Mouse (Mus musculus) embryonic facial prominence, embryonic 10.5 days (tissue): Measurements from ENCODE around the gene 1700093K21Rik. TPM values are rescaled to one million over a fixed set of nuclear protein-coding genes. Genes with fewer than 3 reads are reported as not detected.

Source experiments
- DNase-seq: peaks from one replicate; pipeline ENCODE4 v3.0.0-alpha.2; 2017; ENCODE audit warnings: low spot score
- H3K27ac ChIP-seq: fragments of 300-500 bp; sonication (generic); replicated peaks from 2 replicates; pipeline ENCODE4 v1.5.1; 2016; ENCODE audit warnings: mild to moderate bottlenecking
- H3K27me3 ChIP-seq: fragments of 300-500 bp; sonication (generic); replicated peaks from 2 replicates; pipeline ENCODE4 v1.6.1; 2016; ENCODE audit warnings: low read depth, mild to moderate bottlenecking; ENCODE audit not compliant: poor library complexity, severe bottlenecking
- H3K36me3 ChIP-seq: fragments of 300-500 bp; sonication (generic); replicated peaks from 2 replicates; pipeline ENCODE4 v1.6.1; 2016; ENCODE audit warnings: mild to moderate bottlenecking, moderate library complexity
- H3K4me1 ChIP-seq: fragments of 300-500 bp; sonication (generic); 2 replicates; pipeline ENCODE4 v1.6.1; 2016
- H3K4me3 ChIP-seq: fragments of 300-500 bp; sonication (generic); 2 replicates; pipeline ENCODE4 v1.5.1; 2016; ENCODE audit warnings: mild to moderate bottlenecking, moderate library complexity
- H3K9me3 ChIP-seq: fragments of 300-500 bp; sonication (generic); 2 replicates; pipeline ENCODE4 v1.6.1; 2016; ENCODE audit warnings: mild to moderate bottlenecking
- WGBS: fragments of 180-500 bp; shearing (Covaris S2); methylation state at CpG from one replicate; pipeline ENCODE4 v1.1.7; 2016; 5-methylcytosine and 5-hydroxymethylcytosine counted together
- microRNA-seq: library from miRNA; unstranded; fragments of <30 nt; microRNA quantifications from one replicate; pipeline ENCODE4, GENCODE M21; 2017
- polyA plus RNA-seq: library from polyadenylated mRNA; unstranded; fragments of >200 nt; fragmentation: Nextera tagmentation; extraction: Ambion mirVana; gene quantifications from 2 replicates; pipeline ENCODE4 v1.2.1, GENCODE M21; 2016

The 1700093K21Rik gene
- polyA plus RNA-seq, 1 experiment from 2014 or later: 0.19 TPM

- peak overlapping the region; percentile 87 for H3K4me3 ChIP-seq
- 60% methylated on average over 6 of the region's 6 CpGs for WGBS
- H3K27ac ChIP-seq: peak overlapping the region; percentile 99
- no peak for DNase-seq
- H3K36me3 ChIP-seq: peaks cover 48% of the 10 kb centered on the region
- no peaks in the 10 kb centered on the region for H3K9me3 ChIP-seq
- no peaks in the 10 kb centered on the region for H3K27me3 ChIP-seq
- H3K4me1 ChIP-seq: peaks cover 35% of the 10 kb centered on the region
Observed at GRCm38 (mm10) chr11:23496661-23497060, 24.3 kb downstream of the 1700093K21Rik start.

GRCm38 (mm10) chr11:23495231-23495630 is 25.7 kb downstream of the 1700093K21Rik start:
- no peak for DNase-seq
- H3K36me3 ChIP-seq: peaks cover 63% of the 10 kb centered on the region
- H3K9me3 ChIP-seq: no peaks in the 10 kb centered on the region
- no peaks in the 10 kb centered on the region for H3K27me3 ChIP-seq
- 0 out of 2 replicates have a peak overlapping the region, but pooled peaks have one; percentile 19 for H3K4me3 ChIP-seq
- H3K27ac ChIP-seq: no peak overlapping the region
- 93% methylated on average over 6 of the region's 6 CpGs for WGBS
- H3K4me1 ChIP-seq: peaks cover 35% of the 10 kb centered on the region

GRCm38 (mm10) chr11:23492048-23492790 is 28.7 kb downstream of the 1700093K21Rik start:
- no peak overlapping the region for H3K27ac ChIP-seq
- peaks cover 18% of the 10 kb centered on the region for H3K4me1 ChIP-seq
- H3K27me3 ChIP-seq: no peaks in the 10 kb centered on the region
- WGBS: 90% methylated on average over 4 of the region's 4 CpGs
- H3K36me3 ChIP-seq: peaks cover 93% of the 10 kb centered on the region
- no peak for DNase-seq
- no peaks in the 10 kb centered on the region for H3K9me3 ChIP-seq
- no peak overlapping the region for H3K4me3 ChIP-seq

- no peaks in the 10 kb centered on the region for H3K4me1 ChIP-seq
- no peak overlapping the region for H3K27ac ChIP-seq
- H3K36me3 ChIP-seq: peaks cover 95% of the 10 kb centered on the region
- no peak for DNase-seq
- H3K9me3 ChIP-seq: no peaks in the 10 kb centered on the region
- WGBS: 93% methylated on average over 1 of the region's 1 CpGs
- no peak overlapping the region for H3K4me3 ChIP-seq
- no peaks in the 10 kb centered on the region for H3K27me3 ChIP-seq
Observed at GRCm38 (mm10) chr11:23489955-23490354, 31.0 kb downstream of the 1700093K21Rik start.

Small RNA genes lying within 50 kb of the gene (microRNA-seq; reads per million reads assigned to microRNA genes)
- gene Gm47279: not detected

Other genes with a start within 250 kb of the 1700093K21Rik start
- 25.2 and 26.6 TPM in 2 replicates for gene Usp34, start 214.3 kb downstream of the 1700093K21Rik start, polyA plus RNA-seq
- 138 and 147 TPM in 2 replicates for gene Ahsa2, start 23.1 kb downstream of the 1700093K21Rik start, polyA plus RNA-seq
- gene 0610010F05Rik, start 112.5 kb upstream of the 1700093K21Rik start, polyA plus RNA-seq: 34.9 and 35.7 TPM in 2 replicates
- gene Pus10, start 144.5 kb upstream of the 1700093K21Rik start, polyA plus RNA-seq: 29.9 and 30.2 TPM in 2 replicates
- gene Pex13, start 144.8 kb upstream of the 1700093K21Rik start, polyA plus RNA-seq: 32.7 and 35.8 TPM in 2 replicates
- gene Rel, start 249.8 kb upstream of the 1700093K21Rik start, polyA plus RNA-seq: 0.79 and 0.91 TPM in 2 replicates